Mouse (Mus musculus) olfactory bulb, adult 2 months (tissue): ENCODE data around the gene Lgr5. TPM values are rescaled to one million over a fixed set of nuclear protein-coding genes. Genes with fewer than 3 reads are reported as not detected.

Source experiments
- H3K27ac ChIP-seq: fragments of 200-500 bp; 2 replicates; pipeline ENCODE4 v1.5.1; 2012; ENCODE audit warnings: low read depth, low read length; ENCODE audit not compliant: insufficient read depth
- H3K4me1 ChIP-seq: fragments of 200-500 bp; 2 replicates; pipeline ENCODE4 v1.6.1; 2012; ENCODE audit warnings: low read length; ENCODE audit not compliant: control insufficient read depth, insufficient read depth
- H3K4me3 ChIP-seq: fragments of 200-500 bp; 2 replicates; pipeline ENCODE4 v1.5.1; 2012; ENCODE audit warnings: mild to moderate bottlenecking, low read depth, low read length, moderate library complexity; ENCODE audit not compliant: insufficient read depth
- CTCF ChIP-seq: fragments of 200-500 bp; IDR thresholded peaks from 2 replicates; pipeline ENCODE4 v1.5.1; 2012; ENCODE audit warnings: low read depth, mild to moderate bottlenecking, low read length, moderate library complexity; ENCODE audit not compliant: insufficient read depth
- POLR2A ChIP-seq: fragments of 200-500 bp; IDR thresholded peaks from 2 replicates; pipeline ENCODE4 v1.6.1; 2012; ENCODE audit warnings: mild to moderate bottlenecking, low read depth, low read length, moderate library complexity; ENCODE audit not compliant: insufficient read depth
- WGBS: fragments of 180-500 bp; shearing (Covaris S2); methylation state at CpG from one replicate; pipeline ENCODE4 v1.1.7; 2018; 5-methylcytosine and 5-hydroxymethylcytosine counted together
- polyA plus RNA-seq: library from polyadenylated mRNA; stranded (reverse); fragments of >200 nt; gene quantifications from 2 replicates; pipeline ENCODE4 v1.2.4, GENCODE M21; 2012; ENCODE audit warnings: low replicate concordance; ENCODE audit not compliant: missing spikeins, insufficient read depth, insufficient read length

The Lgr5 gene
- polyA plus RNA-seq, 1 experiment: not detected

DNA sequence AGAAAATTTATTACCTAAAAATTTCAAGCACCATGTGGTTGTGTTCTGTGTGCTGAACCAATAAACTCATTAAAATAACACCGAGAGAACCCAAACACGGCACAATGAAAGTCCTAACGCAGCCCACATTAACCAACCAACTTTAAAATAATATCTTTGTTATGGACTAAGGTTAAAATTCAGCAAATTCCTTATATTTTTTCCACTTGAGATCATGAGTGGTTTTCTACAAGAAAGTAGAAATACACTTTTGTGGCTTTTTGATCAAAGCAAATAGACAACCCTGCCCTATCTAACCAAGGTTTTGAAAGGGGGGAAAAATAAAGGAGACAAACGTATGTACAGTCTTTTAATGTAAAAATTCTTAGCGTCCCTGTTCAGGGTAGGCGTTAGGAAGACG lies 8.5 kb downstream of the Lgr5 start:
- TF ChIP-seq POLR2A: no peak
- 49% methylated on average over 7 of the region's 7 CpGs for WGBS
- Histone ChIP-seq H3K27ac (no peak overlapping the region), H3K4me3 (no peak overlapping the region), H3K4me1 (peaks cover 9% of the 10 kb centered on the region)

DNA sequence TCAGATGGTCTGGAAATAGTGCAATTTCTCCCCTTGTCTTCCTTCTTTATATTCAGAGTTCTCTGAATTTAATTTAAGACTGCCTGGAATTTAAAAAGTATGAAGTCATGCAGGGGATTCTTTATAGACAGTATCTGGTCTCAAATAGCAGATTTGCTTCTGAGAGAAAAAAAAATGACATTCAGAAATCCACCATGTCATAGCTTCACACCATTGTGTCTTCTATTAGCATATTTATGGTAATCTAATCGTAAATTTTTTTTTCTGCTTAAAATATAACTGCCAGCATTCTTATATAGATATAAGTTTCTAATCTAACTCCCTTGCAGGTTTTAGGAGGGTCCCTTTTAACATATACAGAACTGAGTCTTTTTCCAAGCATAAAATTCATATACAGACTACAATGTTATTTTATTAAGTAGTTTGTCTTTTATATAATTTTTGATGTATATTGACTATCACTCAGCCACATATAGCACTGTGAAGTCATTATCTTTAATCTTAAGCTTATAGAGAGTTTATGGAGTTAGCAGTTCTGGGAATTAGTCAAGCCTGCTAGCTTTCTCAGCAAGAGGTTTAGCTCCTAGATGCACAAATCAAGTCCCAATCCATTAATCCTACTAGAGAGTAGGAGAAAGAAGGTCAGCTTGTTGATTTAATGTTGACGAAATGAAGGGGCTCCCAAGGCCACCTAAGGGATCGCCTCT lies 15.7 kb downstream of the Lgr5 start:
- Histone ChIP-seq H3K4me3 (no peak overlapping the region), H3K4me1 (peaks cover 9% of the 10 kb centered on the region; the same call in 1 of the 2 replicates), H3K27ac (no peak overlapping the region)
- 34% methylated on average over 3 of the region's 3 CpGs for WGBS
- TF ChIP-seq POLR2A (no peak), CTCF (no peak)

DNA sequence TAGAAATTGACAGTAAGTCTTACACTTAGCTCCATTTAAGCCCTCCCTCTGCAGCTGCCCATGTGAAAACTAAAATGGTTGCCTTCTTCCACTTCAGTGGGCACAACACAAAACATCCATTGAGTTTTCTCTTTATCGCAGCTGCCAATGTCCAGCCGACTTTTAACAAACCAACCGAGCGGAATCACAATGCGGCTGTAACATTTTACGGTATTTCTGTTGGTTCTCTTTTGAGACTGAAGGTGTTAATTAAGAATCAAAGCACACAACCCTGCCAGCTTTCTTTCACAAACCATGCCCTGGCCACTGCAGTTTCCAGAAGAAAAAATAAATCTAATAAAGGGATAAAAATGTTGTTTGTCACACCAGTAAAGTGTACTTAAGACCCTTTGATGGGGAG lies 16.3 kb downstream of the Lgr5 start:
- H3K4me3 ChIP-seq: no peak overlapping the region
- no peak overlapping the region for H3K27ac ChIP-seq
- 27% methylated on average over 6 of the region's 6 CpGs for WGBS
- TF ChIP-seq CTCF: no peak
- no peak for TF ChIP-seq POLR2A
- peaks cover 7% of the 10 kb centered on the region; the same call in 1 of the 2 replicates for H3K4me1 ChIP-seq

DNA sequence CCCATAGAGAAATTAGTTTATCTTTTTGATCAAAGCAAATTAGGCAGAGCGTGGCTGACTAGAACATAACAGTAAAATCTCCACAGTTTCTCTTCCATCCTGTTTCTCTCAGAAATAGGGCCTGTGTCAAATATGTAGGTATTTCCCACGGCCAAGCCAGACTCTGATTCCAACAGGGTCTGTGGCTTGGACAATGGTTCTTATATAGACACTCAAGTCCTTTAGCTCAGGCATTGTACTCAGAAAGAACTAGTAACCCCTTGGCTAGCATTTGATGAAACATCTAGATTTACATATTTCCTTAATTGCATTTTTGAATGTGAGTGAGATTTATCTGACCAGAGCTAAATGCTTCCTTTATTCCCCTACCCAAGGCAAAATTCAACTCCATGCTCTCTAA lies 17.0 kb downstream of the Lgr5 start:
- no peak for TF ChIP-seq CTCF
- Histone ChIP-seq H3K4me1 (peaks cover 6% of the 10 kb centered on the region; the same call in 1 of the 2 replicates), H3K4me3 (no peak overlapping the region), H3K27ac (no peak overlapping the region)
- WGBS: 41% methylated on average over 2 of the region's 2 CpGs

DNA sequence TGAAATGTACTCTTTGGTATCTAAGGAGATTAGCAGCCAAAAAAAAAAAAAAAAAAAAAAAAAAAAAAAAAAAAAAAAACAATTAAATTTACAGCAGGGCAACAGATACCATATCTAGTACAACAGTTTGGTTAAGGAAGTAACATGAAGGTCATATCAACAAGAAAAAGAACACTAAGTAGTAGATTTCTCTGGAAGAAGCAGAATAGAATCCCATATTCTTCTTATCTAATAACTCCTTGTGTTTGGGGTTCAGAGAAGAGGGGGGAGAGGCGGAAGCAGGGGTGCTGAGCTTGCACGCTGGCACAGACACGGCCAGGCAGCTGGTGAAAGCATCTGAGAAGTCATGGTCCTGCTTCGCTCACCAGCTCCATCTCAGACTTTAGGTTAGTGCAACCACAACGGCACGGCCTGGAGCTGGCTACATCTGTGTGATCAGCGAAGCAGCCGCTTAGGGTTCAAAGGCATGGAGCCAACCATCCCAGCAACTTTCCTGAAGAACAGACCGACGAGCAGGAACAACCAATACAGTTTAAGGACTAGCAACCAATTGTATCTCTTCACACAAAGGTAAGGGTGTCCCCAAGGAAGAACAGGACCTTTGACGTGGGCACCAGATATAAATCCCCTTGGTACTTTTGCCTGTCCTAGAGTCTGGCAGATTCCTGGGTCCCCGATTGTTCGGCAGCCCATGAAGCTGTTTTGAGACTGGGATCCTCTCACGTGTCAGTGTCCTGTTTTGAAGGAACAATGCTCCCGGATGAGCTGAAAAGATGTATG lies 17.7 kb downstream of the Lgr5 start, which contains the start of gene A930009A15Rik:
Gene A930009A15Rik, plus strand, starts transcription at position 275 of the 780 bp plus-strand sequence.
- H3K4me3 ChIP-seq: peak within 1 kb of the TSS; percentile 18
- H3K27ac ChIP-seq: peak within 1 kb of the TSS; percentile 50
- 52% methylated on average over 15 of the region's 15 CpGs for WGBS
- TF ChIP-seq CTCF: no peak
- no peak for TF ChIP-seq POLR2A
- H3K4me1 ChIP-seq: peaks cover 6% of the 10 kb centered on the region; the same call in 1 of the 2 replicates

DNA sequence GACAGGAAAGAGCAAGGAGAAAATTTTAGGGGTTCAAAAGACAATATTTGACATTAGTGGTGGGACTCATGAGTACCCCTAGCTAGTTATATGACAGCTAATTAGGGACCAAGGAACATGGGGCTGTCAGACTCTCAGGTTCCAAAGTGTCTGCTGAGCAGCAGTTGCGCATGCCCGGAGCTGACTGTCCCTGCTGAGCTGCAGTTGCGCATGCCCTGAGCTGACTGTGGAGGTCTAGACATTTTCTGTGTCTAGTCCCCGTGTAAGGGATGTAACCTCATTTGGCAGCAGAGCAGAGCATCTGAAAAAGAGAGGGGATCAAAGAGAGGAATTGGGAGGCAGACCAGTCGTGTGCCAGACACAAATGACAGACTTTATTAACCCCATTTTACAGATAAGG lies 23.6 kb downstream of the Lgr5 start:
- 78% methylated on average over 5 of the region's 5 CpGs for WGBS
- Histone ChIP-seq H3K4me1 (peaks cover 10% of the 10 kb centered on the region), H3K27ac (no peak overlapping the region)

DNA sequence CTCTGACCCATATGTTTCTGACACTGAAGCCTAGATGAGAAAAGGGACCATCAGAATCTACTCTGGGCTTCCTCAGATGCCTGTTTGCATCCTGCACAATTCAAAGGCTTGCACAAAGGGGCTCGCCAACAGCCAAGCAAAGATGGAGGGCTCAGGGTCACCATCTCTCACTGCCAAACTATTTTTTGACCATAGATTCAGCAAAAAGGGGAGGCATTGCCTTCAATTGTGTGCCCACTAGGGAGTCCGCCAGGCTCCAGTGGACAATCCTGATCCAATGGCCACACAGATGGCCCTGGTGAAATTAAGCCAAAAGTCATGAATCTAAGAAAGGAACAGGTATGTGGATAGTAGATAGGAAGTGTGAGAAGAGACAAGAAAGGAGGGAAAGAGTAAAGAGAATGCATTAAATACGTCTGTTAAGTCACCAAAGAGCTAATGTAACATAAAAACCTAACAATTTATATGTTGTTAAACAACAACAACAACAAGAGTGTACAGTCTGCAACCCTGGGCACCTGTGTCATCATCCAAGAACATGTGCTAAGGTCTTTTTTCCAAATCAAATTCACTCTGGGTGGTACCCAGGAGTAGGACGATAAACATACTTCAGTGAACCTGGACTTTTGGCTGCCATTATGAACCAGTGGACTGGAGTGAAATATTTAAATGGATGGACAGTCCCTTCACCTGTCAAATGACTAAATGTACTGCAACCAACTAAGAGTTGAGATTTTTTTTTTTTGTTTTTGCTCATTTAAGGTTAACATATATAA lies 24.5 kb downstream of the Lgr5 start:
- Histone ChIP-seq H3K4me3 (no peak overlapping the region), H3K27ac (no peak overlapping the region), H3K4me1 (peaks cover 10% of the 10 kb centered on the region)
- no peak for TF ChIP-seq CTCF
- TF ChIP-seq POLR2A: no peak
- WGBS: 88% methylated on average over 4 of the region's 4 CpGs

More for the DNA sequence above, 23.6 kb downstream of the Lgr5 start:
- TF ChIP-seq POLR2A (no peak), CTCF (no peak)
- no peak overlapping the region for H3K4me3 ChIP-seq

DNA sequence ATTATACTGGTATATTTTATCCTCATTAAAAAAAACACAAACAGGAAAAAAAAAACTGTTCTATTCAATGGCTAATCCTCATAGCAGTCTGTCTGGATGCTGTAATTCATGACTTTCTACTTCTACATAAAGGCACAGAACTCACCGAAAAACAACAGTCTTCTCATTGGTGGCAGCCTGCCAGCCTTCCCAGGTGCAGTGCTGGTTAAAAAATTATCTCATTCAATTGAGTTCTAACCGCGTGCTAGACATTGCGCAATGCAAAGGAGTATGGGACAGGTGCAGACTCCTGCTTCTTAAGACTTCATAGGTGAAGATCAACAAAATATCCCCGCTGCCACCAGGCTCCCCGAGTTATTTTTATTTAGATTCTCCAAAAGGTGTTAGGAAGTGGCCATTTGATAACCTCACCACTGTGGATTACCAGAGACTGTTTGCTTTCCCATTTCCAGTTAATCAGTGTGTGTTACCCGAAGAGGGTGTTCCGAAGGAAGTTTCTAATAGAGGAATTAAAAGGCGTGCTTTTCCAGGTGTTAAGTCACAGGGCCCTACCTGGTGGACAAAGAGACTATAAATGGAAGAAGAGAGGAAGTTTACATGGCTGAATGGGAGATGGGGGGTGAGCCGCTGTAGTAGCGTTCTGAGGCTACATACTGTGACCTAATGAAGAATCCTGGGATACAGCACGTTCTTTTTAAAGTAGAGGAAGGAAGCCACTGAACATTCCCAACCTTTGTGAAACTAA lies 26.3 kb downstream of the Lgr5 start:
- H3K27ac ChIP-seq: no peak overlapping the region
- peaks cover 16% of the 10 kb centered on the region for H3K4me1 ChIP-seq
- no peak for TF ChIP-seq POLR2A
- no peak for TF ChIP-seq CTCF
- WGBS: 45% methylated on average over 12 of the region's 12 CpGs
- no peak overlapping the region for H3K4me3 ChIP-seq
